Mouse (Mus musculus): ENCODE measurements at regions not wholly inside any gene's neighbourhood (a gene's known extent, or its start where the extent isn't known, plus 50 kb on each side); places are given as distances from the start of the nearest gene placed in this dataset.

DNA sequence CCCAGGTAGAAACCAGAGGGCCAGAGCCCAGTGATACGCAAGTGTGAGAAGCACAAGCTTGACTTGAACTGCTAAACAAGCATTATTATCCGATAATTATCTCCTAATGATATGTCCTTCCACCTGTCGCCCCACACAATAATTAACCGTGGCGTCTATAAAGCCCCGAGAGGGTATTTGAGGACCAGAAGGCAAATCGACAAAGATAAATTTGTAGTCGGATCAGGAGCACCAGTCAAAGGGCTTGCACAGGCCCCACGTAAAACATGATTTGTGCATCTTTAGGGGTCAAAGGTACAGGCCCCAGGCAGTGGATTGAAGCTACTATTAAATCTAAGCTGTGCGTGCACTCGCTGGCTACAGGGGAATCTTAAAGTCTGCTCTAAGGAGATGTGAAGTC, 270.5 kb downstream of the Ajap1 start:
- TF ChIP-seq RAD21 (IDR thresholded peaks at IDR 0.05; ENCODE audit: low read depth, low read length) (no peak), GATA1 (IDR thresholded peaks at IDR 0.05; ENCODE audit: low read depth, low read length) (no peak), ELF1 (IDR thresholded peaks at IDR 0.05; ENCODE audit: low read depth, low read length) (no peak), E2F4 (IDR thresholded peaks at IDR 0.05; ENCODE audit: borderline replicate concordance, low read depth, low read length) (no peak), CTCF (IDR thresholded peaks at IDR 0.05 in 2 of 3, conservative IDR thresholded peaks at IDR 0.05 in 1 of 3; ENCODE audit: control insufficient read depth in 1 of 3, insufficient read depth in 1 of 3, low read depth in 2 of 3, low read length in 3 of 3, poor library complexity in 1 of 3, severe bottlenecking in 1 of 3) (no peak), MEF2A (IDR thresholded peaks at IDR 0.05; ENCODE audit: extremely low read depth, insufficient replicate concordance, low read depth, low read length, poor library complexity, severe bottlenecking) (no peak), POLR2A (IDR thresholded peaks at IDR 0.05; ENCODE audit: control insufficient read depth in 1 of 2, insufficient read depth in 1 of 2, low read depth in 1 of 2, low read length in 2 of 2, poor library complexity in 1 of 2) (no peak), MAZ (IDR thresholded peaks at IDR 0.05; ENCODE audit: low read depth, low read length) (no peak)
